Mouse (Mus musculus): ENCODE measurements around the gene Tlx2. TPM values are rescaled to one million over a fixed set of nuclear protein-coding genes. Genes with fewer than 3 reads are reported as not detected.

The Tlx2 gene
- total and polyA plus RNA-seq, 3 experiments = not detected

DNA sequence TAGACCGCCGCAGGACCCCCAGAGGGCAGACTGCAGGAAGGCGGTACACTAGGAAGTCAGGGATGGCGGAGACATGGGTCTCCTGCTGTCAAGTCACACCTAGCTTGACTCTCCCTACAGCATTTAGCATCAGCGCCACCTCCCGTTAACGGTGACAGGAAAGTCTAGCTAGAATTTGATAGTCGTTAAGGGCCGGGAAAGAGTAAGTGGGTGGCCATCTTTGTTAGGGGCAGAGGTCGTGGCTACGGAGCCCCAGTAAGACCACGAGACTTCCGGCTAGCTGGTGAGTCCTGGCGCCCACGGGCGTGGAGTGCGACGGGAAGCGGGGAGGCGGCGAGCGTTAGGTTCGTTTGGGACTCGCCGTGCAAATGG is 31.2 kb upstream of the Tlx2 start, which contains the start of the genes Ccdc142 and Gm42688 (continued):
- TF ChIP-seq POLR2A (IDR thresholded peaks at IDR 0.05; ENCODE audit: low read depth, low read length) (peak; percentile 74), MAZ (IDR thresholded peaks at IDR 0.05; ENCODE audit: low read depth, low read length) (0 out of 2 replicates have a peak, but pooled peaks have one; percentile 7), CTCF (conservative IDR thresholded peaks at IDR 0.05 in 1 of 2, IDR thresholded peaks at IDR 0.05 in 1 of 2; ENCODE audit: low read depth in 2 of 2, low read length in 2 of 2) (peak in 1 of 2 experiments; percentile 87; a peak in 2 of 4 replicates), ZKSCAN1 (IDR thresholded peaks at IDR 0.05; ENCODE audit: borderline replicate concordance, low read depth, low read length) (no peak), SMC3 (IDR thresholded peaks at IDR 0.05; ENCODE audit: low read depth, low read length) (peak; percentile 85), TBP (conservative IDR thresholded peaks at IDR 0.05; ENCODE audit: low read depth, low read length) (peak; percentile 43; the same call in 1 of the 2 replicates), E2F4 (IDR thresholded peaks at IDR 0.05; ENCODE audit: insufficient replicate concordance, low read depth, low read length) (peak; percentile 68; the same call in 1 of the 2 replicates), ZC3H11A (IDR thresholded peaks at IDR 0.05; ENCODE audit: low read depth, low read length) (no peak), MAX (IDR thresholded peaks at IDR 0.05; ENCODE audit: low read length) (peak; percentile 49; the same call in 1 of the 2 replicates), PAX5 (IDR thresholded peaks at IDR 0.05; ENCODE audit: low read length) (no peak), SIN3A (IDR thresholded peaks at IDR 0.05; ENCODE audit: low read length) (peak; percentile 68), EP300 (IDR thresholded peaks at IDR 0.05; ENCODE audit: low read length) (no peak), GABPA (IDR thresholded peaks at IDR 0.05; ENCODE audit: insufficient replicate concordance, low read depth, low read length) (no peak; the same call in 1 of the 2 replicates), ZMIZ1 (IDR thresholded peaks at IDR 0.05; ENCODE audit: low read depth, low read length) (no peak), HCFC1 (IDR thresholded peaks at IDR 0.05; ENCODE audit: low read depth, low read length) (peak; percentile 94), USF2 (conservative IDR thresholded peaks at IDR 0.05; ENCODE audit: low read depth, low read length) (no peak), MXI1 (IDR thresholded peaks at IDR 0.05; ENCODE audit: low read depth, low read length) (peak; percentile 82), NELFE (IDR thresholded peaks at IDR 0.05; ENCODE audit: low read depth, low read length) (peak; percentile 65; the same call in 1 of the 2 replicates), RAD21 (IDR thresholded peaks at IDR 0.05; ENCODE audit: low read depth, low read length) (peak; percentile 63)

DNA sequence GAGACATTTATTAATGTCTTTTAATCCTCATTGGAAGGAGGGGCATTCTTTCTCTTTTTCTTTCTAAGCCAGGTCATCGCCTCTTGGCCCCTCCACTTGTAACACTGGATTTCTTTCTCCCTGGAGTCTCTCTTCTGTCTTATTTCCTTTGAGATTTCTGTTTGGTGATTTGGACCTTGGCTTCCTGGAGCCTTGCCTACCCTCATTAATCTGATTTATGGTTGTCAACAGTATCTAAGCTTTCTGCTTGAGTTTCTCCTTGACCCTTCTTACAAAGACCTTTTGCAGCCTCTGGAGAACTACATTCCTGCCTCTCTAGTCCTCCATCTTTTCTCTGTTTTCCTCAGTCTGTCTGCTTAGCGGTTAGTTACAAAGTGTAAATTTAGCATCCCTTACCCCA is 28.3 kb upstream of the Tlx2 start:
- no peak overlapping the region for H3K27ac ChIP-seq (ENCODE audit: insufficient read depth, low read depth)
- in situ Hi-C loops (cut with MboI; ENCODE audit: low pct_ligation_motif_present, low pct_unique_long_range_greater_than_20kb, low sequenced_read_pairs) (no loop called here), dilution Hi-C loops (cut with MboI; ENCODE audit: extremely low pct_ligation_motif_present, extremely low pct_unique_long_range_greater_than_20kb, low sequenced_read_pairs) (no loop called here)

More for the DNA sequence above, 28.3 kb upstream of the Tlx2 start:
- DNase-seq (ENCODE audit: extremely low read depth) = no peak
- Histone ChIP-seq H3K36me3 (replicated peaks in 1 of 2; ENCODE audit: control insufficient read depth in 1 of 2, insufficient read depth in 1 of 2, low read length in 1 of 2) (peaks cover 0 to 6% of the 10 kb centered on the region in 2 experiments), H3K9ac (ENCODE audit: insufficient read depth, low read depth) (no peak overlapping the region), H3K4me3 (replicated peaks in 1 of 3; ENCODE audit: low read depth in 2 of 3, low read length in 2 of 3, poor library complexity in 1 of 3) (no peak overlapping the region), H3K9me3 (replicated peaks; ENCODE audit: low read length) (peaks cover 6% of the 10 kb centered on the region), H3K79me2 (replicated peaks; ENCODE audit: control insufficient read depth, extremely low read depth, insufficient read depth, poor library complexity, severe bottlenecking) (no peaks in the 10 kb centered on the region), H3K27me3 (replicated peaks) (peaks cover 10% of the 10 kb centered on the region), H3K4me2 (ENCODE audit: insufficient read depth, low read depth, poor library complexity, severe bottlenecking) (no peak overlapping the region), H3K4me1 (ENCODE audit: control insufficient read depth in 1 of 2, insufficient read depth in 2 of 2) (peaks cover 8 to 22% of the 10 kb centered on the region in 2 experiments)
- no peak for TF ChIP-seq BHLHE40 (IDR thresholded peaks at IDR 0.05; ENCODE audit: low read depth, low read length)
- no peak for TF ChIP-seq IRF4 (IDR thresholded peaks at IDR 0.05; ENCODE audit: low read depth, low read length)
- TF ChIP-seq GABPA (IDR thresholded peaks at IDR 0.05; ENCODE audit: insufficient replicate concordance, low read depth, low read length) = no peak
- no peak for TF ChIP-seq ZNF384 (IDR thresholded peaks at IDR 0.05; ENCODE audit: low read depth, low read length)
- no peak for TF ChIP-seq USF2 (conservative IDR thresholded peaks at IDR 0.05; ENCODE audit: low read depth, low read length)
- no peak for TF ChIP-seq JUND (conservative IDR thresholded peaks at IDR 0.05; ENCODE audit: low read depth, low read length)

Data from CH12.LX (cell line).